Mouse (Mus musculus): ENCODE results near the gene Plekhb1. TPM values are rescaled to one million over a fixed set of nuclear protein-coding genes. Genes with fewer than 3 reads are reported as not detected.

Plekhb1 gene
- total and polyA plus RNA-seq, 2 experiments from 2014 or later, result 20.4 to 22.1 TPM

DNA sequence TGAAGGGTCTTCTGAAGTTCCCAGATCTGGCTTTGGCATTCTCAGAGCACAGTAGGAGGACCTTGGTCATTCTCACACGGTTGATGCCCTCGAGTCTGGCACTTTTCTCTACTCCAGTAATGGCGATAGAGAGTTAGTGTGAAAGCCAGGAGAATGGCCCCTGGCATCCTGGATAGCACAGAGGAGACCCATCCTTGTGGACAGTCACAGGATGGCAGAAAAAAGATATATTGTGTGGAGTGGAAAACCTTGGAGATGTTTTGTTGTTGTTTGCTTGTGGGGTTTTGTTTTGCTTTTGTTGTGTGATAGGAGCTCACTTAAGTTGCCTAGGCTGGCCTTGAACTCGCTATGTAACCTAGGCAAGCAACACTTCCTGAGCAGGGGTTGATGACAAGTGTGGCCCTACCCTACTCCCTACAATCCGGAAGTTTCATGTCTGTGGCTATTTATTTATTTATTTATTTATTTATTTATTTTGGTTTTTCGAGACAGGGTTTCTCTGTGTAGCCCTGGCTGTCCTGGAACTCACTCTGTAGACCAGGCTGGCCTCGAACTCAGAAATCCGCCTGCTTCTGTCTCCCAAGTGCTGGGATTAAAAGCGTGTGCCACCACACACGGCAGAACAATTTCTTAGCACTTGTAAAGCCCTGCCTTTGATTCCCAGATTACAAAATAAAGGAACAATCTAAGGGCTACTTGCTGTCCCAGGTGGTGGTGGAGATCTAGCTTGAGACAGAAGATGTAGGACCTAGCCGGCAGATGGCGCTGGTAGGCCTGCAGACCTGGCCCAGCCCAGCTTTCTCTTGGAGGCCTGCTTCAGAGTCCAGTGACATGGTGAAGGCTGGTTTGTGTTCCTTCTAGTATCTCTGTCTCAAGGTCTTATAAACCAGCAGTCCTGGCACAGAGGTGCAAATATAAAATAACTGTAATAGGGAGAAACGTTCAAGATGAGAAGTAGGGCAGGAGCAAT is 23.1 kb upstream of the Plekhb1 start:
- no peak overlapping the region for H3K4me3 ChIP-seq (ENCODE audit: low read depth, low read length)
- DNase-seq, result peak; percentile 82
- H3K27ac ChIP-seq (ENCODE audit: low read depth, low read length), result no peak overlapping the region
- WGBS, result 46% methylated on average over 13 of the region's 13 CpGs
- ATAC-seq, result peak; percentile 65
- H3K9me3 ChIP-seq (ENCODE audit: low read length), result no peaks in the 10 kb centered on the region
- no peaks in the 10 kb centered on the region for H3K36me3 ChIP-seq (ENCODE audit: insufficient read depth)
- no peak overlapping the region for H3K4me2 ChIP-seq (ENCODE audit: low read depth)
- no peaks in the 10 kb centered on the region for H3K4me1 ChIP-seq (ENCODE audit: insufficient read depth)
- no peaks in the 10 kb centered on the region for H3K27me3 ChIP-seq (ENCODE audit: insufficient read depth, low read length)
- no peak overlapping the region for H3K9ac ChIP-seq
- TF ChIP-seq CTCF (IDR thresholded peaks at IDR 0.05; ENCODE audit: low read depth), result peak; percentile 83

DNA sequence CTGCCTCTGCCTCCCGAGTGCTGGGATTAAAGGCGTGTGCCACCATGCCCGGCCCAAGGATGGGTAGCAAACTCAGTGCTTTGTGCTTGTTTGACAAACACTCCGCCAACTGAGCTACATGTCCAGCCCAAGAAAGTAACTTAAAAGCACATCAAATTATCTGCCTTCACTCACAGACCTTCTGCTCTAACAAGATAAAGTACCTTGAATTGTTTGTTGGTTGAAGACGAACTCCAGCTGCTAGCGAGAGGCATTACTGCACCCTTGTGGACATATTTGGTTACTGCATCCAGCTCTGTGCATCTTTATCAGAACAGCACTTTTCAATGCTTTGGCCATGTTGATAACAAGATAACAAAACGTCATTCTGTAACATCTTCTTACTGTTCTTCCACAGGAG is 22.3 kb upstream of the Plekhb1 start:
- Histone ChIP-seq H3K27ac (ENCODE audit: low read depth, low read length) (no peak overlapping the region), H3K27me3 (ENCODE audit: insufficient read depth, low read length) (no peaks in the 10 kb centered on the region), H3K9ac (no peak overlapping the region), H3K4me2 (ENCODE audit: low read depth) (no peak overlapping the region), H3K36me3 (ENCODE audit: insufficient read depth) (no peaks in the 10 kb centered on the region), H3K4me1 (ENCODE audit: insufficient read depth) (no peaks in the 10 kb centered on the region), H3K9me3 (ENCODE audit: low read length) (no peaks in the 10 kb centered on the region), H3K4me3 (ENCODE audit: low read depth, low read length) (no peak overlapping the region)
- DNase-seq (peak; percentile 84), ATAC-seq (no peak)
- 54% methylated on average over 7 of the region's 7 CpGs for WGBS
- peak; percentile 91 for TF ChIP-seq CTCF (IDR thresholded peaks at IDR 0.05; ENCODE audit: low read depth)

DNA sequence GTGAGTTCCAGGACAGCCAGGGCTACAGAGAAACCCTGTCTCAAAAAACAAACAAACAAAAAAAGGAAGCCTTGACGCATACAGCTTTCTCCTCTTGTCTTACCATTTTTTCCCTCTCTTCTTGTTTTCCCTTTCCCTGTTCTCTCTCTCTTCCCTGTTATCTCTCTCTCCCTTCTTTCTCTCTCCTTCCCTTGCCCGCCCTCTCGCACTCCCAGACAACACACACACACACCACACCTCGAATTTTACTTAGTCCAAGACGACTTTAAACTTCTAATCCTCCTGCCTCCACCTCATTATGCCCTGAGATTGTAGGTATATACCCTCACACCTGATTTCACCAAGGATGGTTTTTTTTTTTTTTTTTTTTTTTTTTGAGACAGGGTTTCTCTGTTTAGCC is 21.9 kb upstream of the Plekhb1 start:
- Histone ChIP-seq H3K36me3 (ENCODE audit: insufficient read depth) (no peaks in the 10 kb centered on the region), H3K4me1 (ENCODE audit: insufficient read depth) (no peaks in the 10 kb centered on the region), H3K27ac (ENCODE audit: low read depth, low read length) (no peak overlapping the region), H3K27me3 (ENCODE audit: insufficient read depth, low read length) (no peaks in the 10 kb centered on the region), H3K4me2 (ENCODE audit: low read depth) (no peak overlapping the region), H3K4me3 (ENCODE audit: low read depth, low read length) (no peak overlapping the region), H3K9ac (no peak overlapping the region), H3K9me3 (ENCODE audit: low read length) (no peaks in the 10 kb centered on the region)
- no peak for DNase-seq
- ATAC-seq, result no peak
- 66% methylated on average over 5 of the region's 5 CpGs for WGBS
- no peak for TF ChIP-seq CTCF (IDR thresholded peaks at IDR 0.05; ENCODE audit: low read depth)

DNA sequence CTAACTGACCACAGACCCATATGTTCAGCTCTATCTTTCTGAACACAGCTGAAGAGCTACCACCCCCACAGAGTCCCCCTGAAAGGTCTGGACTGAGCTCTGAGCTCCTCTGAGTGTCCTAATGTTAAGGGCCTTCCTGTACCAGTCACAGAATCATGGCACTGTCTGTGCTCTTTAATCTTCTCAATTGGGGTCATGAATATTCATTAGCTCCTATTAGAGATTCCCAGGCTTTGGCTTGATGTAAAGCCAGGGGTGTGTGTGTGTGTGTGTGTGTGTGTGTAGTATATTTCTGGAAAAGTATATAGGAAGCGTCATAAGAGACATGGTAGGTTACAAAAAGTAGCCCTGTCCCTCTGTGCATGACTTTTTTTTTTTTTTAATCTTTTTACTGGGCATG is 21.0 kb upstream of the Plekhb1 start:
- Histone ChIP-seq H3K4me2 (ENCODE audit: low read depth) (no peak overlapping the region), H3K9me3 (ENCODE audit: low read length) (no peaks in the 10 kb centered on the region), H3K36me3 (ENCODE audit: insufficient read depth) (no peaks in the 10 kb centered on the region), H3K4me1 (ENCODE audit: insufficient read depth) (no peaks in the 10 kb centered on the region), H3K9ac (no peak overlapping the region), H3K4me3 (ENCODE audit: low read depth, low read length) (no peak overlapping the region), H3K27me3 (ENCODE audit: insufficient read depth, low read length) (no peaks in the 10 kb centered on the region), H3K27ac (ENCODE audit: low read depth, low read length) (no peak overlapping the region)
- 43% methylated on average over 1 of the region's 1 CpGs for WGBS
- DNase-seq, result no peak
- no peak for ATAC-seq
- TF ChIP-seq CTCF (IDR thresholded peaks at IDR 0.05; ENCODE audit: low read depth), result no peak

DNA sequence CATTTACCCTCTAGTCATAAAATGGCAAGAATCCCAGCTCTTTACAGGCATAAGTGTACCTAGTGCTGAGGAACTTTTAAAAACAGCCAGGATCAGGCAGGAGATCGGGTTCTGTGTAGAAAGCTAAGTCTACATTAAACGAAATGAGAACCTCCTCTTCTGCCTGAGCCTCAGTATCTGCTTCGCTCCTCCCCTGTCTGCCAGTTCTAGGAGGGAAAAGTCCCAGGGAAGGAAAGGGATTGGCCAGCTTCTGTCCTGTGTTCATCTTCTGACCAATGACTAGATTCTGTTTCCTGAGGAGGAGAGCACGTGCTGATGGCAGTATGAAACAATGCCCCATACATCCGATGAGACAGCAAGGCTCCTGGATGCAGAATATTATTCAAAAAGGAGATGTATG is 18.9 kb upstream of the Plekhb1 start:
- Histone ChIP-seq H3K9me3 (ENCODE audit: low read length) (no peaks in the 10 kb centered on the region), H3K4me3 (ENCODE audit: low read depth, low read length) (no peak overlapping the region), H3K9ac (no peak overlapping the region), H3K27ac (ENCODE audit: low read depth, low read length) (no peak overlapping the region), H3K4me1 (ENCODE audit: insufficient read depth) (no peaks in the 10 kb centered on the region), H3K4me2 (ENCODE audit: low read depth) (no peak overlapping the region), H3K27me3 (ENCODE audit: insufficient read depth, low read length) (no peaks in the 10 kb centered on the region), H3K36me3 (ENCODE audit: insufficient read depth) (no peaks in the 10 kb centered on the region)
- DNase-seq (no peak), ATAC-seq (peak; percentile 36; the same call in 1 of the 2 replicates)
- TF ChIP-seq CTCF (IDR thresholded peaks at IDR 0.05; ENCODE audit: low read depth), result no peak
- 52% methylated on average over 5 of the region's 5 CpGs for WGBS

DNA sequence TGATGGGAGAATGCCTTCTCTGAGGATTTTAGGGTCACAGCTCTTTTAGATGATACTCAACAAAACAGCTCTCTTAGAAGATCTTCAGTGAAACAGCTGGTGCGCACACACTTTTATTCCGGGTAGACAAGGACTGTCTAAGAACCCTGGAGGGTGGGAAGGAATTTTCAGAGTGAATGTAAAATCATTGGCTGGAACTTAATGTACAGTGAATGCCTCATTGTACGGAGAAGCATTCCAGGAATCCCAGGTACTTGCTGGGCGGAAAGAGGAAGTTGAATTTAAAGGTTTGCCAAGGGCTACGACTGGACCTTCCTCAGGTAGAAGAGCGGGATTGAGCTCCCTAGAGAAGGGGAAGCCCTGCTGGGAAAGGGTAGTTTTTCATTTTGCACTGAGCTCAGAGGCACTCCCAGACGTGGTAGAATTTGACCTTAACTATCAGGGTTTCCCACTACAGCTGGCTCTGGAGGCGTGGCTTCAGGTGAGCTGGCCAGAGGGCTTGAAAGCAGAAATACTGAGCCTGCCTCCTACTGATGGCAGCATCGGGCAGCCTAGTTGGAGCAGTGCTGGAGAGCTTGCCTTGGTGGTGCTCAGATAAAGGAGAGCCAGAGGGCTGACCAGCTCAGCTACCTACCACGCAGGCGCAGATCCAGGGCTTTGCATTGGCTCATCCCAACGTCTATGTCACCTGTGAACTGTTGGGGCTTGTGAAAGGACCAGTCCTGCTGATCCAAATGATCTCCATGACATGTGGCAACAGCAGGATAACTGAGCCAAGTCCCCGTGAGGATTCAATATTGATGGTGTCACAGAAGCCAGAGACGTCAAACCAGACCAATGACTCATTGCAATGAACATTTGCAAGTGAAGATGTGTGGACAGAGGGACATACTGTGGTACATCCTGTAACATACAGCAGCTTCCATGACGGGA is 17.0 kb upstream of the Plekhb1 start:
- 68% methylated on average over 15 of the region's 15 CpGs for WGBS
- Histone ChIP-seq H3K9ac (no peak overlapping the region), H3K36me3 (ENCODE audit: insufficient read depth) (no peaks in the 10 kb centered on the region), H3K27me3 (ENCODE audit: insufficient read depth, low read length) (no peaks in the 10 kb centered on the region), H3K9me3 (ENCODE audit: low read length) (no peaks in the 10 kb centered on the region), H3K4me3 (ENCODE audit: low read depth, low read length) (no peak overlapping the region), H3K27ac (ENCODE audit: low read depth, low read length) (no peak overlapping the region), H3K4me2 (ENCODE audit: low read depth) (no peak overlapping the region), H3K4me1 (ENCODE audit: insufficient read depth) (no peaks in the 10 kb centered on the region)
- no peak for TF ChIP-seq CTCF (IDR thresholded peaks at IDR 0.05; ENCODE audit: low read depth)
- DNase-seq, result no peak
- ATAC-seq, result no peak

Measured in forebrain, postnatal 0 days (tissue).